Mouse (Mus musculus) midbrain, embryonic 13.5 days (tissue): Measurements from ENCODE around the gene Egfem1. TPM values are rescaled to one million over a fixed set of nuclear protein-coding genes. Genes with fewer than 3 reads are reported as not detected.

ENCODE experiments used
- ATAC-seq: fragments of 200-750 bp; cut with Nextera tagmentation; 2 replicates; pipeline ENCODE4 v1.8.0; 2017; ENCODE audit warnings: mild to moderate bottlenecking, moderate TSS enrichment, moderate library complexity
- H3K27ac ChIP-seq: fragments of 300-500 bp; sonication (generic); 2 replicates; pipeline ENCODE4 v1.5.1; 2015; ENCODE audit warnings: inconsistent platforms, mild to moderate bottlenecking, moderate library complexity
- H3K27me3 ChIP-seq: fragments of 300-500 bp; sonication (generic); 2 replicates; pipeline ENCODE4 v1.6.1; 2015; ENCODE audit warnings: mild to moderate bottlenecking, inconsistent platforms
- H3K36me3 ChIP-seq: fragments of 300-500 bp; sonication (generic); 2 replicates; pipeline ENCODE4 v1.6.1; 2015; ENCODE audit warnings: mild to moderate bottlenecking, inconsistent platforms
- H3K4me1 ChIP-seq: fragments of 300-500 bp; sonication (generic); replicated peaks from 2 replicates; pipeline ENCODE4 v1.6.1; 2015; ENCODE audit warnings: inconsistent platforms
- H3K4me2 ChIP-seq: fragments of 300-500 bp; sonication (generic); replicated peaks from 2 replicates; pipeline ENCODE4 v1.6.1; 2015; ENCODE audit warnings: moderate library complexity, mild to moderate bottlenecking, inconsistent platforms
- H3K4me3 ChIP-seq: fragments of 300-500 bp; sonication (generic); replicated peaks from 2 replicates; pipeline ENCODE4 v1.5.1; 2015; ENCODE audit warnings: mild to moderate bottlenecking, inconsistent platforms
- H3K9ac ChIP-seq: fragments of 300-500 bp; sonication (generic); replicated peaks from 2 replicates; pipeline ENCODE4 v1.6.1; 2015; ENCODE audit warnings: mild to moderate bottlenecking, inconsistent platforms
- H3K9me3 ChIP-seq: fragments of 300-500 bp; sonication (generic); 2 replicates; pipeline ENCODE4 v1.6.1; 2016; ENCODE audit warnings: mild to moderate bottlenecking, inconsistent platforms
- WGBS: fragments of 180-500 bp; shearing (Covaris S2); methylation state at CpG from one replicate; pipeline ENCODE4 v1.1.7; 2015; 5-methylcytosine and 5-hydroxymethylcytosine counted together
- polyA plus RNA-seq: library from polyadenylated mRNA; unstranded; fragments of >200 nt; fragmentation: Nextera tagmentation; extraction: Ambion mirVana; gene quantifications from 2 replicates; pipeline ENCODE4 v1.2.1, GENCODE M21; 2015

Egfem1 gene
- polyA plus RNA-seq, 1 experiment from 2014 or later = 14.0 TPM

- peak overlapping the region; percentile 65 for H3K27ac ChIP-seq
- H3K4me2 ChIP-seq = no peak overlapping the region; the same call in 1 of the 2 replicates
- H3K36me3 ChIP-seq = no peaks in the 10 kb centered on the region
- H3K9ac ChIP-seq = no peak overlapping the region
- H3K4me3 ChIP-seq = no peak overlapping the region
- peak; percentile 83 for ATAC-seq
- no peaks in the 10 kb centered on the region for H3K27me3 ChIP-seq
- 44% methylated on average over 8 of the region's 8 CpGs for WGBS
- H3K9me3 ChIP-seq = no peaks in the 10 kb centered on the region
- H3K4me1 ChIP-seq = peaks cover 13% of the 10 kb centered on the region
Measured at GRCm38 (mm10) chr3:29689367-29690285, 607.8 kb downstream of the Egfem1 start.

- WGBS = 13% methylated on average over 2 of the region's 2 CpGs
- H3K9ac ChIP-seq = no peak overlapping the region
- no peaks in the 10 kb centered on the region for H3K36me3 ChIP-seq
- H3K4me2 ChIP-seq = no peak overlapping the region
- no peaks in the 10 kb centered on the region for H3K27me3 ChIP-seq
- H3K4me1 ChIP-seq = 0 out of 2 replicates have a peak, but pooled peaks cover 4% of the 10 kb centered on the region
- no peak overlapping the region for H3K4me3 ChIP-seq
- H3K27ac ChIP-seq = peak overlapping the region; percentile 1; the same call in 1 of the 2 replicates
- no peaks in the 10 kb centered on the region for H3K9me3 ChIP-seq
- ATAC-seq = peak; percentile 48
Measured at GRCm38 (mm10) chr3:29701126-29701525, 619.3 kb downstream of the Egfem1 start.

GRCm38 (mm10) chr3:29706816-29707215 is 625.0 kb downstream of the Egfem1 start:
- Histone ChIP-seq H3K9ac (no peak overlapping the region), H3K36me3 (no peaks in the 10 kb centered on the region), H3K4me2 (no peak overlapping the region), H3K4me1 (no peaks in the 10 kb centered on the region), H3K27me3 (no peaks in the 10 kb centered on the region), H3K27ac (no peak overlapping the region), H3K4me3 (no peak overlapping the region), H3K9me3 (no peaks in the 10 kb centered on the region)
- WGBS = 97% methylated on average over 2 of the region's 2 CpGs
- no peak for ATAC-seq

GRCm38 (mm10) chr3:29707467-29707866 is 625.6 kb downstream of the Egfem1 start:
- Histone ChIP-seq H3K4me2 (no peak overlapping the region), H3K36me3 (no peaks in the 10 kb centered on the region), H3K9me3 (no peaks in the 10 kb centered on the region), H3K27ac (no peak overlapping the region), H3K27me3 (no peaks in the 10 kb centered on the region), H3K9ac (no peak overlapping the region), H3K4me1 (no peaks in the 10 kb centered on the region), H3K4me3 (no peak overlapping the region)
- no peak for ATAC-seq
- WGBS = 93% methylated on average over 1 of the region's 1 CpGs

GRCm38 (mm10) chr3:29726376-29726967 is 644.6 kb downstream of the Egfem1 start:
- H3K4me3 ChIP-seq = no peak overlapping the region
- H3K4me1 ChIP-seq = no peaks in the 10 kb centered on the region
- H3K9ac ChIP-seq = no peak overlapping the region
- H3K4me2 ChIP-seq = no peak overlapping the region
- no peak overlapping the region for H3K27ac ChIP-seq
- 56% methylated on average over 8 of the region's 8 CpGs for WGBS
- ATAC-seq = peak; percentile 77
- no peaks in the 10 kb centered on the region for H3K27me3 ChIP-seq
- no peaks in the 10 kb centered on the region for H3K9me3 ChIP-seq
- no peaks in the 10 kb centered on the region for H3K36me3 ChIP-seq

GRCm38 (mm10) chr3:29730062-29730760 is 648.4 kb downstream of the Egfem1 start:
- Histone ChIP-seq H3K27ac (no peak overlapping the region), H3K9me3 (no peaks in the 10 kb centered on the region), H3K27me3 (no peaks in the 10 kb centered on the region), H3K4me1 (no peaks in the 10 kb centered on the region), H3K4me2 (no peak overlapping the region), H3K9ac (no peak overlapping the region), H3K4me3 (no peak overlapping the region), H3K36me3 (no peaks in the 10 kb centered on the region)
- peak; percentile 45; the same call in 1 of the 2 replicates for ATAC-seq
- WGBS = 29% methylated on average over 4 of the region's 4 CpGs

- Histone ChIP-seq H3K4me2 (no peak overlapping the region), H3K36me3 (no peaks in the 10 kb centered on the region), H3K9me3 (no peaks in the 10 kb centered on the region), H3K4me3 (no peak overlapping the region), H3K9ac (no peak overlapping the region), H3K4me1 (no peaks in the 10 kb centered on the region), H3K27me3 (no peaks in the 10 kb centered on the region), H3K27ac (no peak overlapping the region)
- WGBS = 100% methylated on average over 1 of the region's 1 CpGs
- no peak for ATAC-seq
Measured at GRCm38 (mm10) chr3:29731509-29731908, 649.7 kb downstream of the Egfem1 start.

GRCm38 (mm10) chr3:29732626-29733025 is 650.8 kb downstream of the Egfem1 start:
- Histone ChIP-seq H3K27me3 (no peaks in the 10 kb centered on the region), H3K4me1 (no peaks in the 10 kb centered on the region), H3K9me3 (no peaks in the 10 kb centered on the region), H3K9ac (no peak overlapping the region), H3K27ac (no peak overlapping the region), H3K4me3 (no peak overlapping the region), H3K4me2 (no peak overlapping the region), H3K36me3 (no peaks in the 10 kb centered on the region)
- 87% methylated on average over 4 of the region's 4 CpGs for WGBS
- ATAC-seq = no peak

- no peak overlapping the region for H3K9ac ChIP-seq
- 39% methylated on average over 6 of the region's 6 CpGs for WGBS
- no peaks in the 10 kb centered on the region for H3K9me3 ChIP-seq
- no peak overlapping the region for H3K4me3 ChIP-seq
- no peak overlapping the region for H3K27ac ChIP-seq
- H3K36me3 ChIP-seq = no peaks in the 10 kb centered on the region
- H3K4me1 ChIP-seq = no peaks in the 10 kb centered on the region
- no peak overlapping the region for H3K4me2 ChIP-seq
- H3K27me3 ChIP-seq = no peaks in the 10 kb centered on the region
- ATAC-seq = no peak
Measured at GRCm38 (mm10) chr3:29734251-29734650, 652.4 kb downstream of the Egfem1 start.

- no peaks in the 10 kb centered on the region for H3K27me3 ChIP-seq
- H3K4me2 ChIP-seq = no peak overlapping the region
- H3K27ac ChIP-seq = no peak overlapping the region
- no peaks in the 10 kb centered on the region for H3K36me3 ChIP-seq
- no peak overlapping the region for H3K4me3 ChIP-seq
- H3K4me1 ChIP-seq = no peaks in the 10 kb centered on the region
- no peak overlapping the region for H3K9ac ChIP-seq
- WGBS = 32% methylated on average over 5 of the region's 5 CpGs
- no peaks in the 10 kb centered on the region for H3K9me3 ChIP-seq
- ATAC-seq = no peak
Measured at GRCm38 (mm10) chr3:29739292-29739691, 657.5 kb downstream of the Egfem1 start.
